Mouse (Mus musculus) Muller cell, postnatal 12 days (primary cell): ENCODE results near the gene Elp4.

Experiments
- DNase-seq: peaks from one replicate; pipeline ENCODE4 v3.0.0-alpha.2; 2015; ENCODE audit errors: inconsistent ontology term

Gene Elp4

GRCm38 (mm10) chr2:105805210-105805609, 99.2 kb downstream of the Elp4 start:
- DNase-seq: peak; percentile 31

DNA sequence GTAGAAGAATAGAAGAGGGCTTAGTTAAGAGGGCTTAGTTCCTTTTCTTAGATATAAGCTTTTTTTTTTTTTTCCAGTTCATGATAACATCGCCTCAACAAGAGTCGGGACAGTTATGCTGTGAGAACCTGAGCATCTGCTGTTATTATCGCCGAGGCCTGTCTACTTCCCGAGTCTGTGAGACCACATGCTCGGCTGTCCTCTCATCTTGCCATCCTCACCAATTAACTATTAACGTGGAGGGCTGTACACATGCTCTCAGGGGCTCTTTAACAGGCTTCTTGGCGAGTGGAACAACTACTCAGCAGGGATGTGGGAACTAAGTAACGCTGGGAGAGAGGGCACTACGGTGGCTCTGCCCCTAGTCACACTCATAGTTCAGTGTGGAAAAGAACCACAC, 99.9 kb downstream of the Elp4 start:
- peak; percentile 55 for DNase-seq

GRCm38 (mm10) chr2:105803427-105803826, 100.9 kb downstream of the Elp4 start:
- no peak for DNase-seq

- DNase-seq: no peak
Measured at GRCm38 (mm10) chr2:105802902-105803301, 101.5 kb downstream of the Elp4 start.

GRCm38 (mm10) chr2:105801536-105801935, 102.8 kb downstream of the Elp4 start:
- DNase-seq: no peak

DNA sequence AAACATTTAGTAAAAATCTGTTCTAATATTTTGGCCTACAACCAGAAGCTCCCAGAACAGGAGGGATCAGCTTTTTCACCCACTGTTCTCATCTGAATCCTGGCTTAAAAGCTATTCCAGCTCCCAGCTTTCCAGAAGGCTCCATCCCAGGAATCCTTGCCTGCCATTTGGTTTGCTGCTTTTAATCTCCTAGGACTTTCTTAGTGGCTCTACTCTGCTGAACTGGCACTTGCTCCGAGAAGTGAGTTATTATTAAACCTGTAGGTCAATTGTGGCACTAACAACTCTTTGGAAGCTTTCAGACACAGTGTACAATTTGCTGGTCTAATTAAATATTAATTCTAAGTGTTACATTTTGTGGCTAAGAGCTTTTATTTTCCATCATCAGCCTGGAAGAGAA, 103.7 kb downstream of the Elp4 start:
- no peak for DNase-seq

DNA sequence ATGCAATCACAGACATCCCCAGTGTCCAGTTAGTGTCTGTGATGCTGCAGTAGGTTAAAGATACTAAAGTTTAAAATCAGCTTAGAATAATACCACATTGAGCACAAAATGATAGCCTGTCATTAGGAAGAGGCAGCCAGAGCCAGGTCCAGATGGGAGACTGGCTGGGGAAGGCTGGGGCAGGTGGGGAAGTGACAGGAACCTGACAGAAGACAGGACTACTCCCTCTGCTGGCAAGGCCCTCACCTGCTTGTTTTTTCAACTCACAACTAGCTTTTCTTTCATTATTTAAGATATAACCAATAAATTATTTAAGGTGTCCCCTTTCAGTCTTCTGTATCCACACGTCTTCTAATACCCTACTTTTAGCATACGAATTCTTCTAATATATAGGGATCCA, 104.5 kb downstream of the Elp4 start:
- DNase-seq: no peak

DNA sequence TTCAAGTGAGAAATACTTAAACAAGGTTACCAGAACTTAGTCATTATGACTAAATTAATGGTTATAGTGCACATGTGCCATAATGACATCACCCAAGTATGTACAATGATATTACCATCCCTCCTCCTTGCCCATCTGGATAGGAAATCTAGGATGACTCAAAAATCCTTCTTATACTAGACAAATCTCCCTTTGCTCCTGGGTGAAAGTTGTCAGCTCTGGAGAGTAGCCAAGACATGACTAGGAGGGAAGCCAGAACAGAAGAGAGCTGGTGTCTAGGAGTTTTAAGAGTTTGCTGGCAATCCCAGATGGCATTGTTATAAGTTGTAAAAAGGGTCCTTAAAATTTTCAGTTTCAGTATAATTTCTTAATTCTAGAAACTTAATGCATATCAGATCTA, 106.5 kb downstream of the Elp4 start:
- peak; percentile 86 for DNase-seq

DNA sequence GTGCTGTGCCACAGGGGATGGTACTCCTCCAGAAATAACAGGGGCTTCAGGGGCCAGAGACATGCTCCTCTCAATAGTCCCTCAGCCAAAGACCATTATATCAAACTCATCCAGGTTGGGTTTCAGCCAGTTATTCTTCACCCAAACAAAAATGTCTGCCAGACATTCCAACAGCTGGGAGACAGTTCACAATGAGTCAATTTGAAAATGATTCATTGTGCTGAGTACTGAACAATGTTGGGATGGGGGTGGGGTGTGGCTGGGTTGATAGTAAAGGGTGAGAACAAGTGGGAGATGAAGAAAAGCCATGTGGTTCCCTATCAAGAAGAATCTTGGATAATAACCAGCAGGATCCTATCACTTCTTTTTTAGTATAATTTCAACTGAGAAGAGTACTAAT, 108.3 kb downstream of the Elp4 start:
- peak; percentile 96 for DNase-seq

GRCm38 (mm10) chr2:105792339-105793120, 111.8 kb downstream of the Elp4 start:
- peak; percentile 23 for DNase-seq

DNA sequence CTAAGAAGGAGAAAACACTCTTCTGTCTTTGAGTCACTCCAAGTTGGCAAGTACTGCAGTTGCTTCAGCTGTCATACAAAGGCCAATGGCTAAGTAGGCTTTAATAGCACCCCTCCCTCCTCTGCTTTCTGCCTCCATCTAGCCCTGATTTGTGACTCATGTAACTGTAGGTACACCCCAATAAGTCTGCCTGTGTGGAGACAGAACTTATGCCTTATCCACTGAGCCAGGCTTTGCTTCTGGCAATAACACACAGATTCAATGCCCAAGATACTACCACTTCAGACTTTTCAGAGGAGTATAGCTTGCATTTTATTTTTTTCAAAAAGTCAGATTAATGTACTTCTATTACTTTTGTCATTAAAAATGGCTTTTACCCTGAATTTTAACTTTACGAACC, 114.4 kb downstream of the Elp4 start:
- peak; percentile 32 for DNase-seq

GRCm38 (mm10) chr2:105787726-105788125, 116.6 kb downstream of the Elp4 start:
- peak; percentile 90 for DNase-seq

DNA sequence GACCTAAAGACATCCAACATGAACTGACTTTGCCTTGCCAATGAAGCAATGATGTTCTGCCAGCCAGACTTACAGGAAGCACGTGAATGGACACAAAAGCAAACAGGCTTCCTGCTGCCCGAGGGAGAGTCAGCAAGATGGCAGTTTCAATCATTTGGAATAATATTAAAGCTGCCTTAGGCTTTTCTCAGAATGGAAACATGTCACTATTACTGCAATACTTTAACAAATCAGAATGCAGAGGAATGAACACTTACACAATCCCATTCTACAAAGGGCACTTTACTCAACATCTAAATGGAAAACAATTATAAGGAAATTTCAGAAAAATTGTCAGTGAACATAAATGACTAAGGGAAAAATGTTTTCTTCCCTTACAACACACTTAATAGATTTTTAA, 117.4 kb downstream of the Elp4 start:
- no peak for DNase-seq

DNA sequence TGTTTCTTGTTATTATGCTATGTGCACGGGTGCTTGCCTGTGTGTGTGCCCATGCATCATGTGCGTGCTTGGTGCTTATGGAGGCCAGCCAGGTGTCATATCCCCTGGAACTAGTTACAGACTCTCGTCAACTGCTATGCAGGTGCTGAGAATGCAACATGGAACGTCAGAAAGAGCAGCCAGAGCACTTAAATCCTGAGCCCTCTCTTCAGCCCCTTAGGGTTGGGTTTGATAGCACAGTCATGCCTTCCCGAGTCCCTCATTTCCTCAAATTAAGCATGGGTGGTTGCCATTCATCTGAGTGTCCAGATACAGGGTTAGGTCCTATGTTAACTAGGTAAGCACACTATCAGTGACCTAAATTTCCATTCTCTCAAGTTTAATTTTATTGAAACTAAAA, 121.5 kb downstream of the Elp4 start:
- no peak for DNase-seq

DNA sequence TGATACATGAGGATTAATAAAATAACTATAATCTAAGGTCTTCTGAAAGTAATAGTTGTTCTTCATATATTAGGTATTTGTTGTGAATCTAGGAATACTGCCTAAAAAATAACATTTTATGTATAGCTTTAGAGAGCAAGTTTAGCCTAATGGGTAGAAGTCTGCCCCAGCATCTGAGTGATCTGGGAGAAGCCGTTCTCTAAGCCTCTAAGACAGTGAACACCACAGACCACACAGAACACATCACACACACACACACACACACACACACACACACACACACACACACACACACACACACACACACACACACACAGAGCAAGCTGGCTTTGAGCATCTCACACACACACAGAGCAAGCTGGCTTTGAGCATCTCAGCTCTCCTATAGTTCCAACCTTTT, 123.6 kb downstream of the Elp4 start:
- no peak for DNase-seq

DNA sequence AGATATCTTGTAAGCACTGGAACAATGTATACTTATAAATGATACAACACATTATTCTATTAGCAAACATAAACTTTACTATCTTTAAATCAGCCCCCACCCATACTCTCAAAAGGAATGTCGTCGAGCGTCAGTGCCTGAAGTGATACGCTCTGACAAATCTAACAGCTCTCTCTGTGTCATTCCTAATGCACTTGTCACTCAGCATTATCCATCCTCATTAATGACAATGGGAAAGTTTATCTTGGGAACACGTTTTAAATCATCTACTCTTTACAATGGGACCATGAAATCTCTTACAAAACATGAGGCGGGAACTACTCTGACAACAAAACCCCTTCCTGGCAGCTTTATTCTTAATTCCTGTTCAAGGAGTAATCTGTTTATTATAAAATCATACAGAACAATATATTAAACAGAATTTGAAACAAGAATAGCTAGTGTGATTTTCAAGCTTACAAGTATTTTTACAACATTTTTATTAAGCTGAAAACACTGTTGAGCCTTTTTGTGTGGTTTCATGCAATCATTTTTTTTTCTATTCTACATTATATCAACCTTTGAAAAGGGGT, 125.0 kb downstream of the Elp4 start:
- DNase-seq: no peak

DNA sequence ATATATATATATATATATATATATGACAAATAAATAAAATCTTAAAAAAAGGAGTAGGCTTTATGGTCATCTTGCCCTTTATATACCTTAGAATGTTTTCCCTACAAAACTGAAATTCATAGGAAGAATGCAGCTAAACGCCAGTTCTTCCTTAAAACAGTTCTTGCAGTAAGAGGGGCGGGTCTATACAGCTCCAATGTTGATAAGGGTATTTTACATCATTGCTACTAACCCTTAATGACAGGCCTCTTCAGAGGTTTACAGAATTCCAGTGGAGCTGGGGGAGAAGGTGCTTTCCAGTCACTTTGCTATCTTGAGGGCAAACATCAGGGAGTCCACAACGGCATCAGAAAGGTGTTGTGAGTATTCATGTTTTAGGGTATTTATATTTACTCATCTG, 133.1 kb downstream of the Elp4 start:
- DNase-seq: no peak

DNA sequence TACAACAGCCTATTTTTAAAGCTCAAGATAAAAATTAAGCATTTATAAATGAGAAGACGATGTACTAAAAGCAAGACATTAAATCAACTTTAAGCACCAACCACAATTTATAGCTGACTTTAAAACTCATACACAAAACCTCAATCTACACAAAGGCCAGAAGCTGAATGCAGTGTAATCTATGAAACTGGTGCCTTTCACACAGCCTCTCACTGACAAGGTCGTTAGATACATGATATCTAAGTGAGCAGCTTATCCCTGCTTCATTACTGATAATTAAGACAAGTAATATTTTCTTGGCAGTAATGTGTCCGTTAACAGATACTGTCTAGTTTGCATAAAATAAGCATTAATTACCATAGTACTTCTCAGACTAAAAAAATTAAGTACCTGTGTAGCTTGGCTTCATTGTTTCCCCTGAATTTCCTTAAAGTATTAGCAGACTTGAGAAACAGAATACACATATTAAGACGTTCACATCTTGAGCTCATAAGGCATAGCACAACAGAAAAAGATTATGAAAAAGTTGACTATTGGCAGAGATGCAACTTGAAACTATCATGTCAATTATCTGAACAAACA, 134.5 kb downstream of the Elp4 start:
- no peak for DNase-seq

DNA sequence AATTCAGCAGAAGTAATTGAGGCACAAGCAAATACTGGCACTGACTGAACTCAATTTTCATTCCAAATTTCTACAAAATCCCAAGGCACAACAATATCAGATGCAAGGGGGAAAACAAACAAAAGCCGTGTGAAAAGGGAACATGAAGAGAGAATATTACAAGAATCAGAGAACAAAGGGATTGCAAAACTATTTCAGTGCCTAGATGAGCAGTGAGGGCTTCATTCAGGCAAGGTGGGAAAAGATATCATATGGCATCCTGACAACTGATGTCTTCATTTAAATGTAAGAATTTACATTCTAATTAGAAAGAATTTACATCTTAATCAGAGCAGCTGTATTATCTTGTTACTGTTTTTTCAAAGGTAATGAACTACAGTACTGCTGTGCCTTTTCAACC, 150.9 kb downstream of the Elp4 start:
- DNase-seq: no peak

DNA sequence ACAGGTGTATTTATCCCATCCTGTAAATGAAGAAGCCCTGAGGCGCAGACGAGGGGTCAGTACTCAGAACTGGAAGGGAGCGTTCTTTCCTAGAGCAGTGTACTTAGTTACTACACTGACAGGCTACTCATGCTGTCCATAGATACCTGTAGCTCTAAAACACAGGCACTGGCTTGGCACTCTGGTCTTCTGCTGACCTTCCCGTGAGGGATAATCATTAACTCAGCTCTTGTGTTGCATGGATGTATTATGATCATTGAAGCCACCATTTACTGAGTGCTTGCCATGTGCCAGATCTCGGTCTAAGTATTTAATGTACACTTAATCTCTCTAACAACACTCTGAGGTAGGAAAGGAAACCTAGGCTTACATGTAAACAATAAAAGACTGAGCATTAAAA, 155.3 kb downstream of the Elp4 start:
- DNase-seq: no peak

DNA sequence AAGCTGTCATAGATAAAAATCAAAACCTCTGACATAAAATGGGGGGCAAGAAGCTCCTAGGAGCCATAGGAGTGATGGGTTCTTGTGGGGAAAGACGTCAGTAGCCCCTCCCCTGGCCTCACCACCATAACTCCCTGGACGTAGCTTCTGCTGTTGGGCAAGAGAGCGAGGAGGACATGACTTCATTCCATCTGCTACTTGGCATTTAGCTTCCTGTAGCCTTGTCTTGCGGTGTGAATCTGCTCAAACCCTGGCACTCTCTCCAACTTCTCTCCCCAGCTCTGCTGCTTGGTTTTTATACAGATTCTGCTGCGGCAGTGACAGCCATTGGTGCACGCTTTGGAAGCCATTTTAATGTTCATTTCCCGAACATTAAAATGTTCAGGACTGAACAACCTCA, 157.5 kb downstream of the Elp4 start:
- DNase-seq: no peak

GRCm38 (mm10) chr2:105736166-105736565, 168.2 kb downstream of the Elp4 start:
- peak; percentile 80 for DNase-seq

GRCm38 (mm10) chr2:105730704-105731103, 173.7 kb downstream of the Elp4 start:
- no peak for DNase-seq
